Mouse (Mus musculus) E14TG2a.4 (cell line): ENCODE measurements around the gene Gm14325.
"Not testable (repeated sequence)": the region's sequence is repeated elsewhere in the genome, so short reads cannot be mapped to it uniquely, and the experiment has no call there.

ENCODE experiments used
- CTCF ChIP-seq: conservative IDR thresholded peaks from 2 replicates; pipeline ENCODE4 v1.5.1; 2014; ENCODE audit warnings: low read length
- NANOG ChIP-seq: IDR thresholded peaks from 2 replicates; pipeline ENCODE4 v1.6.1; 2014; ENCODE audit warnings: borderline replicate concordance, low read length, mixed read lengths
- POU5F1 ChIP-seq: IDR thresholded peaks from 2 replicates; pipeline ENCODE4 v1.6.1; 2014; ENCODE audit warnings: low read length, borderline replicate concordance

DNA sequence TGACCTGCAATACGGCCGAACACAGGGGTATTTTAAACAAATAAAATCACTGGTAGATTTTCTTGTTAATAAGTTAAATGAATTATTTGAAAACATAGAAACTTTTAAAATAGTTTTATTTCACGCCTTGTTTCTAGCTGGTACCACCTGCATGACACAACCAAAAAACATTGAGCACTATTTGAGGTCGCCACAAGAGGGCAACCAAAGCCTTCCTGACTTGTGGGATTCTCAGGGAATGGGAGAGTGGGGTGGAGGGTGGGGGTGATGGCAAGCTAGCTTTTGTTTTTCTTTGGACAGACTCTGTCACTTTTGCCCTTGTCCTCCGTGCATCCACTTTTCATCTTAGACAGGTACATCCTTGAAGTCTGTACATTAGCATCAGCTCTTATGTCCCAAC, 18.2 kb downstream of the Gm14325 start:
- not testable (repeated sequence) for TF ChIP-seq CTCF, POU5F1, NANOG
